In genomic region chr9:32713106-32713505, GRCm38 (mm10) we compare ENCODE assay signal across 25 mouse cellular contexts.
DNase-seq lines count a peak whose midpoint lies in the region; ATAC-seq lines count a peak whose summit lies in the region.
"Had no signal": no experiment of that assay in that cellular context is flagged by ENCODE, and none has a peak within 500 bp of the region (broad histone marks: within the 10 kb centered on the region; RNA-seq: fewer than 3 reads in every experiment).

No protein-coding gene starts in this region.

- 77% methylated on average over 1 of the region's 1 CpGs for WGBS in heart, embryonic 10.5 days
- 47% methylated on average over 1 of the region's 1 CpGs for WGBS in lung, embryonic 15.5 days

- no peak overlapping the region for H3K27ac ChIP-seq in heart, embryonic 10.5 days
- H3K27ac ChIP-seq in lung, embryonic 15.5 days = 0 out of 2 replicates have a peak overlapping the region, but pooled peaks have one; percentile 25
- H3K27ac ChIP-seq in brown adipose tissue, adult 24 weeks (replicated peaks; ENCODE audit: low read depth, low read length) = peak overlapping the region; percentile 16; the same call in 1 of the 2 replicates
- H3K27ac ChIP-seq: hindbrain, embryonic 13.5 days; neural tube, embryonic 12.5 days had no signal

- no peak overlapping the region for H3K4me2 ChIP-seq in lung, embryonic 15.5 days
- H3K4me2 ChIP-seq: hindbrain, embryonic 13.5 days; liver, embryonic 11.5 days; neural tube, embryonic 12.5 days had no signal

- ATAC-seq in lung, embryonic 15.5 days (ENCODE audit: borderline replicate concordance, extremely low read depth, low FRiP score, low TSS enrichment) = no peak
- ATAC-seq: forebrain, embryonic 14.5 days; liver, postnatal 0 days had no signal

- no peak overlapping the region for H3K9ac ChIP-seq in lung, embryonic 15.5 days
- H3K9ac ChIP-seq: hindbrain, embryonic 13.5 days; liver, postnatal 0 days; neural tube, embryonic 12.5 days had no signal

- no peaks in the 10 kb centered on the region for H3K9me3 ChIP-seq in heart, embryonic 10.5 days
- H3K9me3 ChIP-seq in lung, embryonic 15.5 days = no peaks in the 10 kb centered on the region
- H3K9me3 ChIP-seq: megakaryocyte, embryonic 14.5 days had no signal

- no peaks in the 10 kb centered on the region for H3K36me3 ChIP-seq in heart, embryonic 10.5 days
- H3K36me3 ChIP-seq in lung, embryonic 15.5 days = no peaks in the 10 kb centered on the region
- H3K36me3 ChIP-seq: hindbrain, embryonic 13.5 days; neural tube, embryonic 12.5 days had no signal

- H3K4me1 ChIP-seq in heart, embryonic 10.5 days = peaks cover 89% of the 10 kb centered on the region
- peaks cover 88% of the 10 kb centered on the region for H3K4me1 ChIP-seq in lung, embryonic 15.5 days
- H3K4me1 ChIP-seq in brown adipose tissue, adult 24 weeks (ENCODE audit: control insufficient read depth, insufficient read depth, insufficient read length, low read length) = peaks cover 64% of the 10 kb centered on the region

- DNase-seq in heart, adult 11 months = peak; percentile 74
- DNase-seq in heart, embryonic 10.5 days (ENCODE audit: low spot score) = no peak
- no peak for DNase-seq in lung, postnatal 36 days
- no peak for DNase-seq in left cerebral cortex, postnatal 4 days
- DNase-seq in cerebellum, postnatal 4 days (ENCODE audit: low spot score in 2 of 2) = no peak
- DNase-seq: adrenal gland, adult 8-10 months; cerebellum, adult 2 months; cerebellum, postnatal 36 days; gastrocnemius, postnatal 10 days; heart, postnatal 36 days; kidney, adult 11 months; layer of hippocampus, adult 9-11 months; lung, postnatal 14 days; midbrain, embryonic 14.5 days; retina, postnatal 1 day; right cerebral cortex, postnatal 25 days; spleen, adult 18-20 months had no signal

- intact Hi-C loops in left cerebral cortex, postnatal 4 days (cut with DNase I) = no loop called here

- no peaks in the 10 kb centered on the region for H3K27me3 ChIP-seq in heart, embryonic 10.5 days (ENCODE audit: insufficient read depth, poor library complexity, severe bottlenecking)
- no peaks in the 10 kb centered on the region for H3K27me3 ChIP-seq in lung, embryonic 15.5 days

- no peak overlapping the region for H3K4me3 ChIP-seq in heart, embryonic 10.5 days
- no peak overlapping the region for H3K4me3 ChIP-seq in lung, embryonic 15.5 days
- H3K4me3 ChIP-seq in brown adipose tissue, adult 24 weeks (ENCODE audit: insufficient read depth, low read depth, low read length) = no peak overlapping the region
- H3K4me3 ChIP-seq: hindbrain, embryonic 13.5 days; megakaryocyte, embryonic 14.5 days; neural tube, embryonic 12.5 days had no signal
